Mouse (Mus musculus) stomach, postnatal 0 days (tissue): Measurements from ENCODE around the gene Ccno.

Experiments used
- CTCF ChIP-seq: IDR thresholded peaks from 2 replicates; pipeline ENCODE4 v1.5.1; 2016; ENCODE audit warnings: antibody characterized with exemption, low read depth, mild to moderate bottlenecking, moderate library complexity
- EP300 ChIP-seq: optimal IDR thresholded peaks from 2 replicates; pipeline ENCODE3; 2016; ENCODE audit warnings: antibody characterized with exemption

- TF ChIP-seq CTCF (no peak), EP300 (no peak)
These were observed 33.5 kb upstream of the Ccno start for GRCm38 (mm10) chr13:112954067-112954466.
